Mouse (Mus musculus) lung, embryonic 16.5 days (tissue): ENCODE measurements at regions not wholly inside any gene's neighbourhood (a gene's known extent, or its start where the extent isn't known, plus 50 kb on each side); places are given as distances from the start of the nearest gene placed in this dataset.

Source experiments
- ATAC-seq: fragments of 200-750 bp; cut with Nextera tagmentation; 2 replicates; pipeline ENCODE4 v1.8.0; 2017; ENCODE audit warnings: low read depth, mild to moderate bottlenecking, moderate library complexity
- H3K27ac ChIP-seq: fragments of 300-500 bp; sonication (generic); 2 replicates; pipeline ENCODE4 v1.5.1; 2014; ENCODE audit warnings: mild to moderate bottlenecking, control low read depth, low read length
- H3K27me3 ChIP-seq: fragments of 300-500 bp; sonication (generic); 2 replicates; pipeline ENCODE4 v1.6.1; 2014; ENCODE audit warnings: low read depth, low read length, mixed read lengths; ENCODE audit not compliant: control insufficient read depth, insufficient read depth
- H3K36me3 ChIP-seq: fragments of 300-500 bp; sonication (generic); 2 replicates; pipeline ENCODE4 v1.6.1; 2014; ENCODE audit warnings: low read length; ENCODE audit not compliant: control insufficient read depth, insufficient read depth
- H3K4me1 ChIP-seq: fragments of 300-500 bp; sonication (generic); replicated peaks from 2 replicates; pipeline ENCODE4 v1.6.1; 2014; ENCODE audit warnings: low read length, mixed read lengths; ENCODE audit not compliant: control insufficient read depth, insufficient read depth
- H3K4me2 ChIP-seq: fragments of 300-500 bp; sonication (generic); 2 replicates; pipeline ENCODE4 v1.6.1; 2014; ENCODE audit warnings: low read depth, low read length, control low read depth
- H3K4me3 ChIP-seq: fragments of 300-500 bp; sonication (generic); 2 replicates; pipeline ENCODE4 v1.5.1; 2014; ENCODE audit warnings: mild to moderate bottlenecking, low read length, control low read depth
- H3K9ac ChIP-seq: fragments of 300-500 bp; sonication (generic); 2 replicates; pipeline ENCODE4 v1.6.1; 2014; ENCODE audit warnings: low read length, control low read depth
- H3K9me3 ChIP-seq: fragments of 300-500 bp; sonication (generic); 2 replicates; pipeline ENCODE4 v1.6.1; 2016; ENCODE audit warnings: low read length; ENCODE audit not compliant: control insufficient read depth
- WGBS: fragments of 180-500 bp; shearing (Covaris S2); extraction: QIAGEN DNeasy Blood & Tissue Kit; methylation state at CpG from one replicate; pipeline ENCODE4 v1.1.7; 2014; 5-methylcytosine and 5-hydroxymethylcytosine counted together

- Histone ChIP-seq H3K27ac (no peak overlapping the region), H3K4me3 (no peak overlapping the region), H3K9me3 (no peaks in the 10 kb centered on the region), H3K4me2 (no peak overlapping the region), H3K4me1 (no peaks in the 10 kb centered on the region; the same call in 1 of the 2 replicates), H3K36me3 (no peaks in the 10 kb centered on the region), H3K9ac (no peak overlapping the region), H3K27me3 (no peaks in the 10 kb centered on the region)
- peak; percentile 81 for ATAC-seq
- whole genome bisulfite sequencing = 23% methylated on average over 3 of the region's 3 CpGs
Observed at GRCm38 (mm10) chr10:37812405-37812851, 673.7 kb upstream of the Marcks start.

GRCm38 (mm10) chr10:37811789-37812188 lies 673.1 kb upstream of the Marcks start:
- no peak for ATAC-seq
- no peak overlapping the region for H3K4me3 ChIP-seq
- no peaks in the 10 kb centered on the region for H3K27me3 ChIP-seq
- no peak overlapping the region for H3K4me2 ChIP-seq
- H3K9ac ChIP-seq = no peak overlapping the region
- no peaks in the 10 kb centered on the region; the same call in 1 of the 2 replicates for H3K4me1 ChIP-seq
- no peaks in the 10 kb centered on the region for H3K9me3 ChIP-seq
- WGBS = 69% methylated on average over 5 of the region's 5 CpGs
- no peaks in the 10 kb centered on the region for H3K36me3 ChIP-seq
- no peak overlapping the region for H3K27ac ChIP-seq

GRCm38 (mm10) chr10:37803225-37803805 lies 664.6 kb upstream of the Marcks start:
- 80% methylated on average over 4 of the region's 4 CpGs for WGBS

GRCm38 (mm10) chr10:37799397-37799796 lies 660.7 kb upstream of the Marcks start:
- Histone ChIP-seq H3K27ac (no peak overlapping the region), H3K4me1 (no peaks in the 10 kb centered on the region), H3K9ac (no peak overlapping the region), H3K4me3 (no peak overlapping the region), H3K9me3 (no peaks in the 10 kb centered on the region), H3K4me2 (no peak overlapping the region), H3K36me3 (no peaks in the 10 kb centered on the region), H3K27me3 (no peaks in the 10 kb centered on the region)
- ATAC-seq = no peak
- WGBS = 79% methylated on average over 2 of the region's 2 CpGs

More at GRCm38 (mm10) chr10:37803225-37803805, 664.6 kb upstream of the Marcks start:
- H3K4me1 ChIP-seq = no peaks in the 10 kb centered on the region
- H3K9ac ChIP-seq = no peak overlapping the region
- H3K9me3 ChIP-seq = no peaks in the 10 kb centered on the region
- no peak for ATAC-seq
- H3K27ac ChIP-seq = no peak overlapping the region
- no peak overlapping the region for H3K4me3 ChIP-seq
- no peak overlapping the region for H3K4me2 ChIP-seq
- H3K27me3 ChIP-seq = no peaks in the 10 kb centered on the region
- no peaks in the 10 kb centered on the region for H3K36me3 ChIP-seq

- no peaks in the 10 kb centered on the region for H3K4me1 ChIP-seq
- H3K27me3 ChIP-seq = no peaks in the 10 kb centered on the region
- H3K4me2 ChIP-seq = no peak overlapping the region
- ATAC-seq = no peak
- H3K36me3 ChIP-seq = no peaks in the 10 kb centered on the region
- H3K9ac ChIP-seq = no peak overlapping the region
- H3K27ac ChIP-seq = no peak overlapping the region
- no peaks in the 10 kb centered on the region for H3K9me3 ChIP-seq
- H3K4me3 ChIP-seq = no peak overlapping the region
Observed at GRCm38 (mm10) chr10:37798285-37798684, 659.6 kb upstream of the Marcks start.

- Histone ChIP-seq H3K4me2 (no peak overlapping the region), H3K9ac (no peak overlapping the region), H3K36me3 (no peaks in the 10 kb centered on the region), H3K4me3 (no peak overlapping the region), H3K27me3 (no peaks in the 10 kb centered on the region), H3K4me1 (no peaks in the 10 kb centered on the region), H3K27ac (no peak overlapping the region), H3K9me3 (no peaks in the 10 kb centered on the region)
- no peak for ATAC-seq
- 61% methylated on average over 5 of the region's 5 CpGs for WGBS
Observed at GRCm38 (mm10) chr10:37797701-37798100, 659.0 kb upstream of the Marcks start.

GRCm38 (mm10) chr10:37792878-37793277 lies 654.2 kb upstream of the Marcks start:
- H3K27ac ChIP-seq = no peak overlapping the region
- WGBS = 77% methylated on average over 3 of the region's 3 CpGs
- no peaks in the 10 kb centered on the region for H3K4me1 ChIP-seq
- H3K9ac ChIP-seq = no peak overlapping the region
- no peaks in the 10 kb centered on the region for H3K36me3 ChIP-seq
- no peak overlapping the region for H3K4me2 ChIP-seq
- no peak for ATAC-seq
- H3K9me3 ChIP-seq = no peaks in the 10 kb centered on the region
- no peak overlapping the region for H3K4me3 ChIP-seq
- H3K27me3 ChIP-seq = no peaks in the 10 kb centered on the region

GRCm38 (mm10) chr10:37788049-37788448 lies 649.3 kb upstream of the Marcks start:
- WGBS = 71% methylated on average over 5 of the region's 5 CpGs
- Histone ChIP-seq H3K4me2 (no peak overlapping the region), H3K27ac (no peak overlapping the region), H3K9ac (no peak overlapping the region), H3K4me3 (no peak overlapping the region), H3K36me3 (no peaks in the 10 kb centered on the region), H3K9me3 (no peaks in the 10 kb centered on the region), H3K27me3 (no peaks in the 10 kb centered on the region), H3K4me1 (no peaks in the 10 kb centered on the region)
- ATAC-seq = no peak

- H3K4me3 ChIP-seq = no peak overlapping the region
- 67% methylated on average over 2 of the region's 2 CpGs for WGBS
- H3K27me3 ChIP-seq = no peaks in the 10 kb centered on the region
- H3K4me1 ChIP-seq = no peaks in the 10 kb centered on the region
- no peak for ATAC-seq
- no peak overlapping the region for H3K27ac ChIP-seq
- H3K9ac ChIP-seq = no peak overlapping the region
- no peaks in the 10 kb centered on the region for H3K36me3 ChIP-seq
- no peaks in the 10 kb centered on the region for H3K9me3 ChIP-seq
- H3K4me2 ChIP-seq = no peak overlapping the region
Observed at GRCm38 (mm10) chr10:37779383-37780302, 640.9 kb upstream of the Marcks start.
